Mouse (Mus musculus) forebrain, embryonic 15.5 days (tissue): ENCODE results near the gene Hdc. TPM values are rescaled to one million over a fixed set of nuclear protein-coding genes. Genes with fewer than 3 reads are reported as not detected.
A peak's percentile ranks its signal among the peaks of the same experiment; 100 is the strongest.

ENCODE experiments used
- ATAC-seq: fragments of 200-750 bp; cut with Nextera tagmentation; replicated peaks from 2 replicates; pipeline ENCODE4 v1.8.0; 2017; ENCODE audit warnings: mild to moderate bottlenecking, moderate TSS enrichment, moderate library complexity
- H3K27ac ChIP-seq: fragments of 300-500 bp; sonication (generic); replicated peaks from 2 replicates; pipeline ENCODE4 v1.5.1; 2015; ENCODE audit warnings: mild to moderate bottlenecking, inconsistent platforms
- H3K27me3 ChIP-seq: fragments of 300-500 bp; sonication (generic); 2 replicates; pipeline ENCODE4 v1.6.1; 2015; ENCODE audit warnings: inconsistent platforms
- H3K36me3 ChIP-seq: fragments of 300-500 bp; sonication (generic); 2 replicates; pipeline ENCODE4 v1.6.1; 2015; ENCODE audit warnings: mild to moderate bottlenecking, inconsistent platforms
- H3K4me1 ChIP-seq: fragments of 300-500 bp; sonication (generic); 2 replicates; pipeline ENCODE4 v1.6.1; 2015; ENCODE audit warnings: inconsistent platforms
- H3K4me2 ChIP-seq: fragments of 300-500 bp; sonication (generic); replicated peaks from 2 replicates; pipeline ENCODE4 v1.6.1; 2015; ENCODE audit warnings: mild to moderate bottlenecking, inconsistent platforms
- H3K4me3 ChIP-seq: fragments of 300-500 bp; sonication (generic); 2 replicates; pipeline ENCODE4 v1.5.1; 2015; ENCODE audit warnings: mild to moderate bottlenecking, inconsistent platforms
- H3K9ac ChIP-seq: fragments of 300-500 bp; sonication (generic); replicated peaks from 2 replicates; pipeline ENCODE4 v1.6.1; 2015; ENCODE audit warnings: mild to moderate bottlenecking, inconsistent platforms
- H3K9me3 ChIP-seq: fragments of 300-500 bp; sonication (generic); 2 replicates; pipeline ENCODE4 v1.6.1; 2016; ENCODE audit warnings: inconsistent platforms
- WGBS: fragments of 180-500 bp; shearing (Covaris S2); methylation state at CpG from one replicate; pipeline ENCODE4 v1.1.7; 2015; ENCODE audit warnings: mixed read lengths; 5-methylcytosine and 5-hydroxymethylcytosine counted together
- polyA plus RNA-seq: library from polyadenylated mRNA; unstranded; fragments of >200 nt; fragmentation: Nextera tagmentation; extraction: Ambion mirVana; gene quantifications from 2 replicates; pipeline ENCODE4 v1.2.1, GENCODE M21; 2015

The Hdc gene
- polyA plus RNA-seq, 1 experiment from 2014 or later = 2.4 TPM

- peaks cover 5% of the 10 kb centered on the region; the same call in 1 of the 2 replicates for H3K4me1 ChIP-seq
- H3K36me3 ChIP-seq = no peaks in the 10 kb centered on the region
- no peak overlapping the region for H3K9ac ChIP-seq
- H3K27me3 ChIP-seq = no peaks in the 10 kb centered on the region
- H3K4me2 ChIP-seq = no peak overlapping the region
- WGBS = 86% methylated on average over 20 of the region's 20 CpGs
- no peak overlapping the region for H3K27ac ChIP-seq
- H3K9me3 ChIP-seq = no peaks in the 10 kb centered on the region
- no peak overlapping the region for H3K4me3 ChIP-seq
- no peak for ATAC-seq
These were observed 21.5 kb downstream of the Hdc start for GRCm38 (mm10) chr2:126597279-126598241.

DNA sequence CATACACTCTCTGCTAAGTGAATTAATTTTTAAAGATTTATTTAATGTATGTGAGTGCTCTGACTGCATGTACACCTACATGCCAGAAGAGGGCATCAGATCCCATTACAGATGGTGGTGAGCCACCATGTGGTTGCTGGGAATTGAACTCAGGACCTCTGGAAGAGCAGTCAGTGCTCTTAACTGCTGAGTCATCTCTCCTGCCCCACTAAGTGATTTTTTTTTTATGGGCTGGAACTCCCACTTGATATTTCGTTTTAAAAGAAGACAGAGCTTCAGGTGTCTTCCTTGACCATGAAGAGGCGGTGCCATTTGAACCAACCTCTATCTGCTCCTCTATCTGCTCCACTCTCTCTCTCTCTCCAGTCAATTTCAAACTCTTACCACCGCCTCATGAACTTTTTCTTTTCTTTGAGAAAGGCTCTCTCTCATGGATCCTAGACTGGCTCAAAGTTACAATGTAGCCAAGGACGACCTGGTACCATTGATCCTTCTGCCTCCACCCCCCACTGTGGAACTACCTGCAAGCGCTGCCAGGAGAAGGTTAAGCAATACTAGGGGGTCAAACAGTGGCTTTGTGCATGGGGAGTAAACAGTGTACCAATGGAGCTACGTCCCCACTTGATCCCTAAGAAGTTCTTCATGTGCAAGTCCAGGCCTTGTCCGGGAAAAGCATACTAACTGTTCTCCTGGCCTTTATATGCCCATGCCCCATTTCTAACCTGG lies 22.6 kb downstream of the Hdc start:
- no peaks in the 10 kb centered on the region for H3K27me3 ChIP-seq
- ATAC-seq = no peak
- no peak overlapping the region for H3K4me2 ChIP-seq
- no peaks in the 10 kb centered on the region for H3K9me3 ChIP-seq
- no peak overlapping the region for H3K9ac ChIP-seq
- no peaks in the 10 kb centered on the region for H3K36me3 ChIP-seq
- H3K4me1 ChIP-seq = peaks cover 5% of the 10 kb centered on the region; the same call in 1 of the 2 replicates
- H3K27ac ChIP-seq = no peak overlapping the region
- no peak overlapping the region for H3K4me3 ChIP-seq
- WGBS = 89% methylated on average over 7 of the region's 7 CpGs

DNA sequence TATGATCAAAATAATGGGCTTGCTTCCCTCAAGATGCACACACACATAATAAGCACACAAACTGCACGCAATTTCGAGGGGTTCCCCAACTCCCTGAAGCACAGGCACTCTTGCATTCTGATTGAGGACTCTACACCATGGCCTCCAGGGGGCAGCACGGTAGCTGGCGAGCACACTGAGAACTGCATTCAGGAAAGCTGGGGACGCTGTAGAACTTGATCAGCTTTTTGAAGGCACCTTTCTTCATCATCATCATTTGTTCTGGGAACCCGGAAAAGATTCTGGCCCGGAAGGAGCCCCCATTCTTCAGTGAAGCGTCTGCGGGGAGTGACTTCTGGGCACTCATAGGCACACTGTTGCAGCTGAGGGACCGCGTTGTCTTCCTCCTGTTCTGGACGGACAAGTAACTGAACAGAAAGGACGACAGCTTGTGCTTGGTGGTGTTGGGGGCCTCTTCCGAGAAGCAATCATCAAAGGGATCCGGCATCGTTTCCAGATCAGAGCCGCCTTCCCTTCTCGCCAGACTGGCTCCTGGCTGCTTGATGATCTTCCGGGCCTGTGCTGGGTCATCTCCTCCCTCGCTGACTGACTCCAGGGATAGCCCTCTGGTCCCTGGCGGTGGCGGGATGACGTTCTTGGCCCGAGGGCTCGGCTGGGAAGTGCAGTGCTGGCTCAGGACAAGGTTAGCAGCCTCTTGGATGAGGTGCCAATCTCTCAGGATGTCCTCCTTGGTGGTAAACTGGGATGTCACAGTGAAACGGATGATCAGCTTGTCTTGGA lies 25.1 kb downstream of the Hdc start:
- no peak overlapping the region for H3K27ac ChIP-seq
- H3K27me3 ChIP-seq = no peaks in the 10 kb centered on the region
- peak; percentile 64; the same call in 1 of the 2 replicates for ATAC-seq
- 33% methylated on average over 26 of the region's 26 CpGs for WGBS
- no peaks in the 10 kb centered on the region for H3K9me3 ChIP-seq
- H3K9ac ChIP-seq = peak overlapping the region; percentile 22; the same call in 1 of the 2 replicates
- peak overlapping the region; percentile 46 for H3K4me2 ChIP-seq
- peaks cover 5% of the 10 kb centered on the region; the same call in 1 of the 2 replicates for H3K4me1 ChIP-seq
- H3K36me3 ChIP-seq = no peaks in the 10 kb centered on the region
- peak overlapping the region; percentile 25 for H3K4me3 ChIP-seq

- 91% methylated on average over 4 of the region's 4 CpGs for WGBS
- Histone ChIP-seq H3K4me1 (peaks cover 5% of the 10 kb centered on the region; the same call in 1 of the 2 replicates), H3K36me3 (no peaks in the 10 kb centered on the region), H3K27me3 (no peaks in the 10 kb centered on the region), H3K9me3 (no peaks in the 10 kb centered on the region), H3K4me3 (no peak overlapping the region), H3K4me2 (no peak overlapping the region), H3K9ac (no peak overlapping the region), H3K27ac (no peak overlapping the region)
- ATAC-seq = no peak
These were observed 27.8 kb downstream of the Hdc start for GRCm38 (mm10) chr2:126591304-126591703.

GRCm38 (mm10) chr2:126587468-126587867 lies 31.6 kb downstream of the Hdc start:
- Histone ChIP-seq H3K4me2 (no peak overlapping the region), H3K36me3 (no peaks in the 10 kb centered on the region), H3K9ac (no peak overlapping the region), H3K27me3 (no peaks in the 10 kb centered on the region), H3K27ac (no peak overlapping the region), H3K9me3 (no peaks in the 10 kb centered on the region), H3K4me1 (no peaks in the 10 kb centered on the region), H3K4me3 (no peak overlapping the region)
- 98% methylated on average over 3 of the region's 3 CpGs for WGBS
- no peak for ATAC-seq

DNA sequence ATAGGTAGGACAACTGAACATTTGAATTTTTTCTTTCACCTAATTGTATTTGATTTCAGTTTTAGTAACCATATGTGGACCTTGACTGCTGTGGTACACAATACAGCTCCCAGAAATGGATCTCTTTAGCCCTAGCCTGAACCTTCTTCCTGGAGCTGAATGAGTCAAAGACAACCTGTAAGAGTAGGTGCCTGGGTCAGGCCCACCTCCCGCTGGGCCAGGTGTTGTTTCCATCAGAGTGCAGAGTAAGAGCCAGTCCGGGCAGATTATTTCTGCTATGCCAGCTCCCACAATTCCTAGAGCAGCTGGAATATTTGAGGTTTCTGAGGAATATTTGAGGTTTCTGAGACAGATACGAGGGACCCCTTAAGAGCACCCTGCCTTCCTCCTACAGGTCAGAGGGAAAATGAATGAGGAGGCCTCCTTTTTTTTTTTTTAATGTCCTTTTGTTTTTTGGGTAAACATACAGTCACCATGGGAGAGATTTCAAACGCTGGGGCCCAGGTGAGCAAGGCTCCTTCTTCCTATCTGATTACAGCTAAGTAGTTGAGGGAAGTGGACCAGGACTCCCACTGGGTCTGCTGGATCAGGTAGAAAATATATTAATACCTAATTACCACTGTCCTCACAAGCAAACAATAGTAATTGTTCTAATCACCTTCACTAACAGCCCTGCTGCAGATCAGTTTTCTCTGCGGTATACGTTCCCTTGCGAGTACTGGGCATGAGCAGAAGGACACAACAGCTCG lies 34.3 kb downstream of the Hdc start:
- 83% methylated on average over 8 of the region's 8 CpGs for WGBS
- Histone ChIP-seq H3K9ac (no peak overlapping the region), H3K36me3 (no peaks in the 10 kb centered on the region), H3K4me3 (no peak overlapping the region), H3K27me3 (no peaks in the 10 kb centered on the region), H3K27ac (no peak overlapping the region), H3K9me3 (no peaks in the 10 kb centered on the region), H3K4me2 (no peak overlapping the region), H3K4me1 (no peaks in the 10 kb centered on the region)
- ATAC-seq = no peak

DNA sequence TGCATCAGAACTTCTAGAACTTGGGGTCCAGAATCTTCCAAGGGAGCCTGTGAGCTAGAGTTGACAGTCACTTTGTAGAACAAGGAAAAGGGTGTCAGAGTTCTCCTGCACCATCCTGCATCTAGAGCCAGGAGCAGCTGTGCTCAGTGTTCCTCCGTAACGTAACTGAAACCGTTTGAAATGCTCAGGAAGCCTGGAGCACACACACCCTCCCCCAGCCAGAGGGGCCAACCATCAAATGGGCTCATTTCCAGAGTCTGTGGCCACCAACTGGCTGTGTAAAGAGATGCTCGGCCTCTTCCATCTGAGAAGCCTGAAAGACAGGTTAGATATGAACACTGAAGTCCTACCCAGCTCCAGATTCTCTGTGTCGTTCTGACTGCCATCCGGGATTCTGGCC lies 35.1 kb downstream of the Hdc start:
- no peak for ATAC-seq
- H3K4me3 ChIP-seq = no peak overlapping the region
- no peaks in the 10 kb centered on the region for H3K4me1 ChIP-seq
- no peaks in the 10 kb centered on the region for H3K36me3 ChIP-seq
- no peak overlapping the region for H3K9ac ChIP-seq
- H3K9me3 ChIP-seq = no peaks in the 10 kb centered on the region
- WGBS = 84% methylated on average over 6 of the region's 6 CpGs
- no peak overlapping the region for H3K4me2 ChIP-seq
- no peak overlapping the region for H3K27ac ChIP-seq
- H3K27me3 ChIP-seq = no peaks in the 10 kb centered on the region

GRCm38 (mm10) chr2:126579282-126579681 lies 39.8 kb downstream of the Hdc start:
- Histone ChIP-seq H3K27me3 (no peaks in the 10 kb centered on the region), H3K4me1 (no peaks in the 10 kb centered on the region), H3K4me3 (no peak overlapping the region), H3K9me3 (no peaks in the 10 kb centered on the region), H3K4me2 (no peak overlapping the region), H3K36me3 (no peaks in the 10 kb centered on the region), H3K27ac (no peak overlapping the region), H3K9ac (no peak overlapping the region)
- 98% methylated on average over 1 of the region's 1 CpGs for WGBS
- ATAC-seq = no peak

- 94% methylated on average over 5 of the region's 5 CpGs for WGBS
- H3K9ac ChIP-seq = no peak overlapping the region
- no peak overlapping the region for H3K4me3 ChIP-seq
- no peak overlapping the region for H3K4me2 ChIP-seq
- H3K27ac ChIP-seq = no peak overlapping the region
- H3K36me3 ChIP-seq = no peaks in the 10 kb centered on the region
- H3K4me1 ChIP-seq = no peaks in the 10 kb centered on the region
- no peaks in the 10 kb centered on the region for H3K27me3 ChIP-seq
- ATAC-seq = no peak
- H3K9me3 ChIP-seq = no peaks in the 10 kb centered on the region
These were observed 41.7 kb downstream of the Hdc start for GRCm38 (mm10) chr2:126577362-126577761.

DNA sequence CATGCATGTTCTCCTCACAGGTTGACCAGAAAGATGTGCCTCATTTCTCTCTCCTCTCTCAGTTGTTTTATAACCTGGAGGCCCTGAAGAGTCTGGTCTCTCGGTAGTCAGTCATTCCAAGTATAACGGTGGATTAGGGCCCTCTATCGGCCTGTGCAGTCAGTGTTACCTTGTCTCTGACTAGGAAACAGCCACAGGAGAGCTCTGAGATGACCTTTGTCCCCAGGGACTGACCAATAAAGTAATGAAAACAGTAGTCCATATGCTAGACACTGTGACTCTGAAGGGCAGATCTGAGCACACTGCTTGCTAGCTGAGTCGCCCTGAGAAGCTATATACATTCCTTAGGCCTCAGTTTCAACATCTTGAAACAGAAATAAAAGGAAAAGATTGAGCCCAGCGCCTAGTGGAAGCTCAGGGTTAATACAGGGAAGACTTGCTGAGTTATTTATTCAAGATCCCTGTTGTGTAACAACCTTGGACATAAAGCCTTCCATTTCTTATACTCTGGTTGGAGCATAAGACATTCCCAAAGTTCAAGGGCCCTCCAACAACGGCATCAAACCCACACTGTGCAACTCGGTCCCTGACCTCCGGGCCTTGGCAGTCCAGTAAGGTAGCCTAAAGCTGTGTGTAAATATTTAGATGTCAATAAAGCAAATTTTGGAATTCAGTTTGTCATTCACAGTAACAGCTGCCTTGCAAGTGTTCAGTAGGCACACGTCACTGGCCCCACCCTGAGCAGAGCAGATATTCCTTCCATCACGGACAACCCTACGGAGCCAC lies 43.5 kb downstream of the Hdc start:
- WGBS = 85% methylated on average over 11 of the region's 11 CpGs
- H3K4me2 ChIP-seq = no peak overlapping the region
- no peaks in the 10 kb centered on the region for H3K4me1 ChIP-seq
- H3K27ac ChIP-seq = no peak overlapping the region
- no peak overlapping the region for H3K4me3 ChIP-seq
- H3K9me3 ChIP-seq = no peaks in the 10 kb centered on the region
- no peak overlapping the region for H3K9ac ChIP-seq
- no peaks in the 10 kb centered on the region for H3K27me3 ChIP-seq
- H3K36me3 ChIP-seq = no peaks in the 10 kb centered on the region
- ATAC-seq = no peak

- 89% methylated on average over 4 of the region's 4 CpGs for WGBS
- Histone ChIP-seq H3K9ac (no peak overlapping the region), H3K9me3 (no peaks in the 10 kb centered on the region), H3K27ac (no peak overlapping the region), H3K4me2 (no peak overlapping the region), H3K4me3 (no peak overlapping the region), H3K36me3 (no peaks in the 10 kb centered on the region), H3K4me1 (no peaks in the 10 kb centered on the region), H3K27me3 (no peaks in the 10 kb centered on the region)
- no peak for ATAC-seq
These were observed 46.4 kb downstream of the Hdc start for GRCm38 (mm10) chr2:126572747-126573146.
